Mouse (Mus musculus) liver, postnatal 0 days (tissue): ENCODE data around the gene Adipoq. TPM values are rescaled to one million over a fixed set of nuclear protein-coding genes. Genes with fewer than 3 reads are reported as not detected.
"Not testable (repeated sequence)": the region's sequence is repeated elsewhere in the genome, so short reads cannot be mapped to it uniquely, and the experiment has no call there.

Experiments
- ATAC-seq: fragments of 200-750 bp; cut with Nextera tagmentation; 2 replicates; pipeline ENCODE4 v1.8.0; 2017; ENCODE audit warnings: mild to moderate bottlenecking, moderate library complexity
- DNase-seq: peaks from one replicate; pipeline ENCODE4 v3.0.0-alpha.2; 2016
- H3K27ac ChIP-seq: fragments of 300-500 bp; sonication (generic); 2 replicates; pipeline ENCODE4 v1.5.1; 2014; ENCODE audit warnings: antibody characterized with exemption, moderate library complexity, mild to moderate bottlenecking, low read depth
- H3K27me3 ChIP-seq: fragments of 300-500 bp; sonication (generic); 2 replicates; pipeline ENCODE4 v1.6.1; 2014; ENCODE audit warnings: low read length, control low read depth, mixed read lengths; ENCODE audit not compliant: insufficient read depth
- H3K36me3 ChIP-seq: fragments of 300-500 bp; sonication (generic); replicated peaks from 2 replicates; pipeline ENCODE4 v1.6.1; 2014; ENCODE audit warnings: mild to moderate bottlenecking, control low read depth, low read length, moderate library complexity, mixed read lengths; ENCODE audit not compliant: insufficient read depth
- H3K4me1 ChIP-seq: fragments of 300-500 bp; sonication (generic); 2 replicates; pipeline ENCODE4 v1.6.1; 2014; ENCODE audit warnings: antibody characterized with exemption, mild to moderate bottlenecking, control low read depth; ENCODE audit not compliant: insufficient read depth
- H3K4me2 ChIP-seq: fragments of 300-500 bp; sonication (generic); 2 replicates; pipeline ENCODE4 v1.6.1; 2014; ENCODE audit warnings: low read depth, mild to moderate bottlenecking, low read length, moderate library complexity, mixed read lengths
- H3K4me3 ChIP-seq: fragments of 300-500 bp; sonication (generic); 2 replicates; pipeline ENCODE4 v1.5.1; 2014; ENCODE audit warnings: low read depth, low read length
- H3K9ac ChIP-seq: fragments of 300-500 bp; sonication (generic); replicated peaks from 2 replicates; pipeline ENCODE4 v1.6.1; 2014; ENCODE audit warnings: mild to moderate bottlenecking, moderate library complexity
- H3K9me3 ChIP-seq: fragments of 300-500 bp; sonication (generic); 2 replicates; pipeline ENCODE4 v1.6.1; 2016; ENCODE audit warnings: mild to moderate bottlenecking, control low read depth, low read length, mixed read lengths
- CTCF ChIP-seq: sonication (generic); IDR thresholded peaks from 2 replicates; pipeline ENCODE4 v1.5.1; 2016; ENCODE audit warnings: antibody characterized with exemption, low read depth
- EP300 ChIP-seq: IDR thresholded peaks from 2 replicates; pipeline ENCODE4 v1.6.1; 2016; ENCODE audit warnings: antibody characterized with exemption, low read depth, mild to moderate bottlenecking
- WGBS: fragments of 180-500 bp; shearing (Covaris S2); extraction: QIAGEN DNeasy Blood & Tissue Kit; methylation state at CpG from one replicate; pipeline ENCODE4 v1.1.7; 2014; ENCODE audit not compliant: insufficient replicate concordance; 5-methylcytosine and 5-hydroxymethylcytosine counted together
- polyA plus RNA-seq: library from polyadenylated mRNA; unstranded; fragments of >200 nt; fragmentation: Nextera tagmentation; extraction: Ambion mirVana; gene quantifications from 2 replicates; pipeline ENCODE4 v1.2.1, GENCODE M21; 2015

Adipoq gene
- not detected in 2 replicates for polyA plus RNA-seq

DNA sequence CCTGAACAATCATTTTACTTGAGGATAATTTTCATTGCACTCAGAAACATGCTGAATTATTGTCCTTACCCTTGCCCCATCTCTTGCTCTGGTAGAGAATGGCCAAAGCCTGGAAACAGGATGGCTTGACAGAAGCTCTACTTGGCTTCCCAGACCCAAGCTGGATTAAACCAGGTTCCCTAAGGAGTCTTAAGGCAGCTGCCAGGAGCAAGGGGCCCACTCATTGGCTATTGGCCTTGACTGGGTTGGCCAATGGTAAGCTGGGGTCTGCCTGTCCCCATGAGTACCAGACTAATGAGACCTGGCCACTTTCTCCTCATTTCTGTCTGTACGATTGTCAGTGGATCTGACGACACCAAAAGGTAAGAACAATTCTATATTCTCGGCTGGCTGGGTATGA is at the start of gene Adipoq:
Gene Adipoq (plus strand): TSS at position 257 of the 400 bp plus-strand sequence.
- WGBS = 76% methylated on average over 3 of the region's 3 CpGs
- no peak for TF ChIP-seq CTCF
- TF ChIP-seq EP300 = no peak
- H3K4me1 ChIP-seq = peaks cover 15% of the 10 kb centered on the region

DNA sequence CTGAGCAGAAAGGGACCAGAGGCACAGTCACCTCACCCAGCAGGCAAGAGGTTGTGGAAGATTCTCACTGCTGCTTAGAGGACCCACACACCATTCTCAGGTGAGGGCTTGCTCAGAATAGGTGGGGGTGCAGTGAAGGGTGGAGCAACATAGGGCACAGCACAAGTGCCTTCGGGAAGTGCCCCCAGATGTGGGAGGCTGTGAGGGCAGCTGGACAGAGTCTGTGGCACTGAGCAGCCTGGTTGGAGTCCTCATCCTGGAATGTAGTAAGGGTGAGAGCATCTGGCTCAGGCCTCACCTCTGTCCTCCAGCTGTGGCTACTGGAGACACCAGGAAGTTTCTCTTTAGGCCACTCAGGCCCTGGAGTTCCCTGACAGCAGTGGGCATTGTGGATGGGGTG is 49.5 kb upstream of the Adipoq start:
- not testable (repeated sequence) for H3K4me3 ChIP-seq, H3K36me3 ChIP-seq, H3K9ac ChIP-seq, ATAC-seq, H3K4me1 ChIP-seq, H3K9me3 ChIP-seq, H3K4me2 ChIP-seq, H3K27me3 ChIP-seq, DNase-seq, H3K27ac ChIP-seq
- WGBS = 75% methylated on average over 1 of the region's 1 CpGs

More for the DNA sequence above, at the start of gene Adipoq:
- ATAC-seq = no peak
- Histone ChIP-seq H3K27ac (no peak within 1 kb of the TSS), H3K36me3 (no peaks in the 10 kb centered on the region), H3K4me3 (no peak within 1 kb of the TSS), H3K27me3 (no peaks in the 10 kb centered on the region), H3K9me3 (no peaks in the 10 kb centered on the region), H3K4me2 (no peak within 1 kb of the TSS), H3K9ac (no peak within 1 kb of the TSS)
- DNase-seq = no peak

DNA sequence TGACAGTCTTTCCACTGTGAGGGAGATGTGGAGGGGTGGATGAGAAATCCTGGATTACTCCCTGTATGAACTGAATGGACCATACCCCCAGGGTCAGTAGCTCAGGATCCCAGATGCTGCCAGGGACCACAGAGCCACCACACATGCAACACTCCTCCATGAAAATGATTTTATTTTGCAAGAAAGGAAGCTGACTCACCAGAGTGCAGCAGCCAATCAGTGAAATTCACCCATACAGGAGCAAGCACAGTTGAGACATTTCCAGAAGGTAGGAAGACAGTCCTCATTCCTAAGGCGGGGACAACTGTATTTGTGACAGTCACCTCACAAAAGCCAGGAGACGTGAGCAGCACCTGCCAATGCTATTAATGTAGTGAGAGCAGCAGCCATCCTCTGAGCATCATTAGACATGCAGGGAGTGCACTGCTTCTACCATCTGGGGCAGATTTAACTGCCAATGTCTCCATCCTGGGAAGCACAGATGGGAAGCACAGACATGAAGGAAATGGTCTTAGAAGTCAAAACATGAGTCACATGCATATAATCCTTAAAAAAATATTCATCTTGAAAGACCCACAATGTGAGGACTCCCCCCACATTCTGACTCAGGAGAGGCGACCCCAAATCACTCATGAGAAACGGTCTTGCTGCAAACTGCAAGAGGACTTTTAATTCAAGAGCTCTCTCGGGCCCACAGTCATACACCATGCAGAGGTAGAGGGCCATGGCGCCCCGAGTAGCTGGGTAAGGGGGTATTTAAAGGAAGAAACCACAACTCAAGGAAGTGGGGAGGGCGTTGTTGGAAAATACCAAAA is 48.8 kb upstream of the Adipoq start:
- not testable (repeated sequence) for H3K9ac ChIP-seq, H3K36me3 ChIP-seq, H3K27me3 ChIP-seq, ATAC-seq, H3K4me1 ChIP-seq, H3K4me3 ChIP-seq, H3K4me2 ChIP-seq, DNase-seq, H3K27ac ChIP-seq, H3K9me3 ChIP-seq
- WGBS = 74% methylated on average over 8 of the region's 8 CpGs

DNA sequence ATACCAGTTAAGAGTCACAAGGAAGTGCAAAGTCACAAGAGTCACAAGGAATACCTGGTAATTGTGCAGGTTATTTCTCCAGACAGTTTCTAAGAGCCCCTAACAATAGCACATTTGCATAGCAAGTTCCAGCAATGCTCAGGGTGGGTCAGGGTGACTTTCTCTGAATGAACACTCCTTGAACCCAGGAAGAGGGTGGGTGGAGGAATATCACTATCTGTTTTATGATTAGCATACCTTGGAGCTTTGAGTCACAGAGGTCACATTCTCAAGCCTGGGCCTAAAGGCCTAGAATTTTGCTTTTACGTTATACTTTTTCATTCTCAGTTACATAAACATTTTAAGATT is 48.3 kb upstream of the Adipoq start:
- ATAC-seq, H3K4me3 ChIP-seq, H3K36me3 ChIP-seq, H3K9me3 ChIP-seq, H3K27me3 ChIP-seq, DNase-seq, H3K9ac ChIP-seq, H3K4me2 ChIP-seq, H3K27ac ChIP-seq: not testable (repeated sequence)
- H3K4me1 ChIP-seq = peaks cover 11% of the 10 kb centered on the region
- 92% methylated on average over 1 of the region's 1 CpGs for WGBS

DNA sequence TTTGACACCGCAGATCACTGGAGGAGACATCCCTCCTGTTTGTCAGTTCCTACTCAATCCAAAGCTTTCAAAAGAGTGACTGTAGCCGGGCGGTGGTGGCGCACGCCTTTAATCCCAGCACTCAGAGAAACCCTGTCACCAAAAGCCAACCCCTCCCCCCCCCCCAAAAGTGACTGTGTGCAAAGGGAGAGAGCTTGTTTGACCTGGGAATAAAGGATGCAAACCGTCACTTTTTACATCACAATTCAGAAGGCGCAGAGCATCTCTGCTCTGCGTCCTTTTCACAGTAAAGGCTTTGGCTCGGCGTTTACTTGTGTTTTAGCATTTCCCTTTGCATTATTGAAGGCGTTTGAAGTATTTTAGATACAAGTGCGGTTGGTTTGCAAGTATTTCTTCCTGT is 46.7 kb upstream of the Adipoq start:
- no peak overlapping the region for H3K27ac ChIP-seq

DNA sequence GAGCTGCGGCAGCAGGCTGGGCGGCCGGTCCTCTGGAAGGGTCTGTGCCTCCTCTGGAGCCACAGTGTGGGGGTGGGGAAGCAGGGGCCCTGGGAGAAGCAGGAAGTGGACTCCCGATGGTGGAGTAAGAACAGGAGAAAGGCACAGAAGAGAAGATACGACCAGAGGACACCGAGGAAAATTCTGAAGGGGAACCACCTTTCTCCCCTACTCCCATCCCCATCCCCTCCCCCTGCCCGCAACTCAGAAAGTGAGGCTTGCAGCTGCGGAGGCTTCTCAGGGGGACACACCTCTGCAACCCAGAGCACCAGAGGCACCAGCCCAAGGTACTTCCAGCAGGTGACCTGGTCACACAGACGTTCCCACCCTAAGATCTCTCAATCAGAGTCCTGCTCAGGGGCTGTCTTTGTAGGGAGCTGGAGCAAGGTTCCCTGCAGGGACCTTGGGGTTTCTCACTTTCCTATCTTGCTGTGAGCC is 46.2 kb upstream of the Adipoq start:
- peak; percentile 29 for DNase-seq
- no peak for TF ChIP-seq EP300
- no peak for TF ChIP-seq CTCF
- H3K4me2 ChIP-seq = peak overlapping the region; percentile 65
- H3K9me3 ChIP-seq = no peaks in the 10 kb centered on the region
- H3K27ac ChIP-seq = peak overlapping the region; percentile 1; the same call in 1 of the 2 replicates
- no peaks in the 10 kb centered on the region for H3K36me3 ChIP-seq
- peaks cover 17% of the 10 kb centered on the region for H3K4me1 ChIP-seq
- H3K27me3 ChIP-seq = no peaks in the 10 kb centered on the region
- H3K9ac ChIP-seq = peak overlapping the region; percentile 9
- no peak for ATAC-seq
- 3% methylated on average over 9 of the region's 9 CpGs for WGBS
- peak overlapping the region; percentile 15; the same call in 1 of the 2 replicates for H3K4me3 ChIP-seq

More for the DNA sequence above, 46.7 kb upstream of the Adipoq start:
- H3K4me2 ChIP-seq = peak overlapping the region; percentile 65
- DNase-seq (no peak), ATAC-seq (no peak)
- H3K4me1 ChIP-seq = peaks cover 17% of the 10 kb centered on the region
- no peak for TF ChIP-seq EP300
- no peak for TF ChIP-seq CTCF
- no peaks in the 10 kb centered on the region for H3K36me3 ChIP-seq
- no peak overlapping the region; the same call in 1 of the 2 replicates for H3K9ac ChIP-seq
- H3K4me3 ChIP-seq = peak overlapping the region; percentile 15; the same call in 1 of the 2 replicates
- 44% methylated on average over 12 of the region's 12 CpGs for WGBS
- no peaks in the 10 kb centered on the region for H3K27me3 ChIP-seq
- H3K9me3 ChIP-seq = no peaks in the 10 kb centered on the region
